Mouse (Mus musculus): ENCODE results near the gene Tmem184a.

Gene Tmem184a

DNA sequence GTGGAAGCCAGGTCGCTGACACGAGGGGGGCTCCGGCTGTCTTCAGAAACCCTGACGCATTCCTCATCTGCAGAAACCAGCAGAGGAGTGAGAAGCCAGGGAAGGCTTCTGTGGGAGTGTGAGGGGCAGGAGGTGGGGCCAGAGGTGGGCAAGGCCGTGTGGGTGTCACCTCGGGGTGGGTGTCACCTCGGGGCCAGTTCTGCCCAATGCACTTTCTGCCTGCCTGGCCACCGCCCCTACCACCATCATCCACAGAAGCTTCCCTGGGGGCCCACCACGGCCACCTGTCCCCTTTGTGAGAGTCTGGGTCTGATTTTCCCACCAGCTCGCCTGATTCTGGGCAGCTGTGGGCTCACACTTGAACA, 6.6 kb downstream of the Tmem184a start:
- no peak for DNase-seq (ENCODE audit: low spot score)

DNA sequence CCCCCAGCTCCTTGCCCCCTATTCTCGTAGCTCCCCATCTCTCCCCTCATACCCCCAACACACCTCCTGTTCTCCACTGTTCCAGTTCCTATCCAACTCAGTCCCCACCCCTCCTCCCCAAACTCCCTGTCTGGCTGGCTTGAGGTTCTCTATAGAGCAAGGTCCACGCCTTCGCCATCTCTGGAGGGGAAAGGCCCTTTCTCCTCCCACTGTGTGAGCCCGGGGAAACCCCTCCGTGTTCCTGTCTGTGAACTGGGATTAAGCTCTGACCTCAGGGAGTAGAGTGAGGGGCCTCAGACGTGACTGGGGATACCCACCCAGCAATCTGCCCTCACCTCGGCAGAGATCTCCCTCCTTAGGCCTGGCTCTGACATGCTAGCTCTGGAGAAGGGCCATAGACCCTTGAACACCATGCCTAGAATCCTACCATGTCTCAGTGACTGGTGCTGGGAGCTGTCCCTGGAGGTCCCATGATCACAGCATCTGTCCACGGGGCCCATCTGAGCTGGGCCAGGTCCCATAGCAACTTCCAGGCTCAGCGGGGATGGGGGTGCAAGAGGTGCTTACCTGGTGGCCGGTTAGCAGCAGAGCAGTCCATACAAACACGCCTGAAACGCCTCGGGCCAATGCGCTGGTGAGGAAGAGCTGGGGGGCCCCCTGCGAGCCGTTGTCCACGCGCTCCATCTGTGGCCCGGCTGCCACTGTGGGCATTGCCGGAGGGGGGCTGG, 7.2 kb downstream of the Tmem184a start:
- no peak for DNase-seq (ENCODE audit: low spot score)

DNA sequence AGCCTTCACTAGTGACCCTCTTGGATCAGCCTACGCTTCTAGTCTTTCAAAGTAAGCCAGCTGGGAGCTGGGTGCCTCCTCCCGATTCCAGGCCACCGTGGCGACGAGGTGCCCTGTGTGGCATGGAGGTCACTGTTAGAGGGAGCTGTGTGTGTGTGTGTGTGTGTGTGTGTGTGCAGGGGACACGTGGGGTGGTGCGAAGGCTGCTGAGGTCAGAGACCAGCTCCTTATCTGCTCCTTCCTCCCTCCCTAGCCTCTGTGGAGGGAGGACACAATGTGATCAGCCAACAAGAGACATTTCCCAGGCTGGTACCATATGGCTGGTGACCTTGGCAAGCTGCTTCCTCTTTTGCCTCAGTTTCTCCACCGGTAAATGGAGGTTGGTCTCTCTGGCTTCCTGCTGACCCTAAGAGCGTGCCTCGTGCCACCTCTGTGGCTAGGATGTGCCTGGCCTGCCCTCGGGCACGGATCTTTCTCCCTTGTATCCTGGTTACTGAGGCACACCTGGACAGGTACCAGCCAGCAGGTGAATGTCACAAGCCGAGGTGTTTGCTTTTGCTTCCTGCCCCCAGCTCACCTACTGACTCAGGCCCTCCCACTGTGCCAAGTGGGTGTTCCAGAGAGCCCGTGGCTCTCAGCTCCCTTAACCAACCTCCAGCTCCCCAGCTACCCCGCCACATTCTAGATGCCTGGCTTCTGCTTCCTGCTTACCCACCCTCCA, 7.9 kb downstream of the Tmem184a start:
- no peak for DNase-seq (ENCODE audit: low spot score)

DNA sequence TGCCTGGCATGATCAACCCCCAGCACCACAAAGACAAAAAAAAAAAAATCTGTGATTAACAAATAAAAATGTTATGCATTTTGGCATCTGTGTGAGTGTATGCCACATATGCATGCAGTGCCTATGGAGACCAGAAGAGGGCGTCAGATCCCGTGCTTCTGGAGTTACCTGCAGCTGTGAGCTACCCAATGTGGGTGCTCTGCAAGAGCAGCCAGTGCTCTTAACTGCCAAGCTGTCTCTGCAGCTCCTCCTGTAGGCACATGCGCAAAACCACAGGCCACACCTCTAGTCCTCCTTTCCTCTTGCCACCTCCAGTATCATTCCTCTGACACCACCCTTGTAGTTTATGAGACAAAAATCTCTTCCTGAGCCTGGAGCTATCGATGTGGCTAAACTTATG, 10.3 kb downstream of the Tmem184a start:
- DNase-seq (ENCODE audit: low spot score), result no peak

DNA sequence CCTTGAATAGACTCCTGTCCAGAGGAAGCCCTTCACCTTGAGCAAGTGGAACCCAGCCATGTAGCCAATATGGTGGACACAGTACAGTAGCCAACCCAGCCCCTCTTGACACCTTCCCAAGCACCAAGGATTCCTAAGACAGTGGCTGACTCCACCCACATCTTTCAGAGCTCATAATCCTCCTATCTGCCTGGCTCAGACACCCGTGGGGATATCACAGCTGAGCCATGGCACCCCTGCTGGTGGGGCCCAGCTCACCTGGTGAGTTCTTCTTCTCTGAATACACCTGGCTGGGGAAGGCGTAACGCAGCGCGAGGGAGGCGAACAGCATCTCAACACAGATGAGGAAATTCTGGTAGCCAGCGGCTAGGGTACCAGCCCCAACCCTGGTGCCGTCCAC, 13.8 kb downstream of the Tmem184a start:
- no peak for DNase-seq (ENCODE audit: low spot score)

DNA sequence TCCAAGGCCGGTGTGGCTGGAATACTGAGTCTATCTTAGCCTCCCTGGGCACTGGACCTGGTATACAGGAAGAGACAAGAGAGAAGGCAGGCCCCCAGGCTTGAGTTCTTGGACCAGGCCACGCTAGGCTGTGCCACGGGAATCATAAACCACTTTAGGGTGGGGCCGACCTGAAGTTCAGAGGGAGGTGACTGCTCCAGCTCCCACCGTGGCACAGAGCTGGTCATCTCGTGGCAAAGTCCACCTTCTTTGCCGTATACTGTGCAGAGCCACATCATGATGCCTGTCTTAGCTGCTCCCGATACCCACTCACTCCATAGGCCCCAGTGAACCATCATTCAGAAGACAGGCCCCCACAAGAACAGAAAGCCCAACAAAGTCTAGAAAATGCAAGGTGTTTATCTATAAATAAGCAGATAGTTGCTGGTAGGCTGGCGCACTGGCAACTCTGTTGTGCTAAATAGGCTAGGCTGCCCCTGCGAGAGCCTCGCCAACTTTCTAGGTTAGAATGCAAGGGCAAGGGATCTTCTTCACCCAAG, 15.1 kb downstream of the Tmem184a start:
- no peak for DNase-seq (ENCODE audit: low spot score)

DNA sequence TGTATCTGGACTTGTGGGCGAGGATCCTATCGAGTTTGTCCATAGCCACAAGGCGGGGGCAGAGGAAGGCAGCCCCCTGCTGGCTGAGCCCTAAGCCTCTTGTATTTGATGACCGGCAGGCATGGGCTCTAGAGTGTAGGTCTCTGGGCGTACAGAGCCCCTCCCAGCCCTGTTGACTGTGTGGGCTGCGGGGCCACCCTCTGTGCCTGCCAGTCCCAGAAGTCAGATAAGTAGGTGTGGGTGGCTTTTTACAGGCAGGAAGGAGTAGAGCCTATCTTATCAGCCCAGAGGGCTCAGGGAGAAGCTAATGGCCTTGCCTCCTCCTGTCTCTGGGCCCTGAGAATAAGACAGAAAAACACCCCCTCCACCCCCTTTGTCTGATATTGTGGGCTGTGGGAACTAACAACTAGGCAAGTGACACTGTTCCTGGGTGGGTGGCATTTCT, 15.6 kb downstream of the Tmem184a start:
- no peak for DNase-seq (ENCODE audit: low spot score)

DNA sequence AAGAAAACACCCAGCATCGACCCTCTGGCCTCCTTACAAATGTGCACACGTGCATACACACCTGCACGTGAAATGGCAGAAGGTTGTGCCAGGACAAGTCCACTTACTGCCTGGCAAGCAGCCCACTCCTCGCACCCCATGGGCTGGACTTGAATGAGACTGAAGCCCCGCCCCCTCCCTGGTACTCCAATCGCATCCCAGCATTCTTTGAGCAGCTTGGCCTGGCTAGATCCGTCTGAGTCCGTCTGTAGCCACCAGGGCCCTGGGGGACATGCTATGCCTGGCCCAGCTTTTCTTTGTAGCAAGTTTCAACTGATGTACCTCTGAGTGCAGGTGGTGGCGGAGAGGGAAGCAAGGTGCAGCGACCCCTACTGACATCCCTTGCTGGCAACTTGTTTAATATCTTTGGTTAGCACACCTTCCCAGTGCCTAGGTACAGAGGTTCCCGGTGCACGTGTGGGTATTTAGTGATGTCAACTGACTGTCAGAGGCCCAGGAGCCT, 16.1 kb downstream of the Tmem184a start:
- peak; percentile 79 for DNase-seq (ENCODE audit: low spot score)

DNA sequence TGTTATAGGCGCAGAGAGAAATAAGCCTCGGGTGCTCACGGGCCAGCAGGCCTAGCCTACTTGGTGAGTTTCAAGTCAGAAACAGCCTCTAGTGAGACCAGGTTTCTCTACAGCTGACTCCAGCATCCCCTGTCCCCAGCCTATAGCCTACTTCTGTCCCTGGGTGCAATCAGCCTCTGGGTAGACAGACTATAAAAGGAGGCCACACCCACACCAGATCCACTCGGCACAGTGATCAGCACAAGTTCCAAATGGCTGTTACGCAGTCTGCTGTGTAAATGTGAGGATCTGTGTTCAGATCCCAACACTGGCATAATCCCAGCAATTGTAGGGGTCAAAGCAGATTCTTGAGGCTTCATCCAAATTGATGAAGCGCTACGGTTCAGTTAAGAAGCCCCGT, 16.6 kb downstream of the Tmem184a start:
- DNase-seq (ENCODE audit: low spot score), result no peak

DNA sequence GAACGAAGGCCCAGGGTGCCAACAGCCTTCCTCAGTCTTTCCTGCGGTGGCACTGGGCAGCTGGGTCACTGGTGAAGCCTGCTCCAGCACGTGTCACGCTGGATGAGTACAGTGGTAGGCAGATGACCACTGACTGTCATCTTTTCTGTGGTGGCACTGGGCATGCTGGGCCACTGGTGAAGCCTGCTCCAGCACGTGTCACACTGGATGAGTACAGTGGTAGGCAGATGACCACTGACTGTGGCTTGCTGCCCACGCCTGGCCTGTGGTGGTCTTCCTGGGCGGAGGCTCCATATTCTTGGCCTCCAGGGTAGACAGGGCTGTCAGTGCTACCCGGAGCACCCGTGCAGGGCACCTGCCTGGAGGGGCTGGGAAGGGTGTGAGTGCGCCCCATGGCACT, 17.8 kb downstream of the Tmem184a start:
- no peak for DNase-seq (ENCODE audit: low spot score)

DNA sequence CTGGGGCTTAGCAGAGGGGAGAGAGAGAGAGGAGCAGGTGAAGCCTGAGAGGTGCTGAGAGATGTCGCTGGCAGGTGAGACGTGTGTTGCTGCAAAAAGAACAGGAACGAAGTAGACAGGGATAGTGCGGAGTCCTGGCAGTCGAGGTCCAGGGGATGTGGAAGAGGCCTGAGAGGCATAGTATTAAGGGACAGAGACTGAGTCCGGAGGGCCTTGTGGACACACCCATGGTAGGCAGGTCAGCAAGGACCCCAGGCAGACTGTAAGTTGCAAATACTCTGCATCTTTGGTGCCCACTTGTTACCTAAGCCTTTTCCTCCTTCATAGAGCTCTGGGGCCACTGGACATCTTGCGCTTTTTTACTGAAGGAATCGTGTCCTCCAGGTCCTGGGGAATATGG, 18.5 kb downstream of the Tmem184a start:
- no peak for DNase-seq (ENCODE audit: low spot score)

DNA sequence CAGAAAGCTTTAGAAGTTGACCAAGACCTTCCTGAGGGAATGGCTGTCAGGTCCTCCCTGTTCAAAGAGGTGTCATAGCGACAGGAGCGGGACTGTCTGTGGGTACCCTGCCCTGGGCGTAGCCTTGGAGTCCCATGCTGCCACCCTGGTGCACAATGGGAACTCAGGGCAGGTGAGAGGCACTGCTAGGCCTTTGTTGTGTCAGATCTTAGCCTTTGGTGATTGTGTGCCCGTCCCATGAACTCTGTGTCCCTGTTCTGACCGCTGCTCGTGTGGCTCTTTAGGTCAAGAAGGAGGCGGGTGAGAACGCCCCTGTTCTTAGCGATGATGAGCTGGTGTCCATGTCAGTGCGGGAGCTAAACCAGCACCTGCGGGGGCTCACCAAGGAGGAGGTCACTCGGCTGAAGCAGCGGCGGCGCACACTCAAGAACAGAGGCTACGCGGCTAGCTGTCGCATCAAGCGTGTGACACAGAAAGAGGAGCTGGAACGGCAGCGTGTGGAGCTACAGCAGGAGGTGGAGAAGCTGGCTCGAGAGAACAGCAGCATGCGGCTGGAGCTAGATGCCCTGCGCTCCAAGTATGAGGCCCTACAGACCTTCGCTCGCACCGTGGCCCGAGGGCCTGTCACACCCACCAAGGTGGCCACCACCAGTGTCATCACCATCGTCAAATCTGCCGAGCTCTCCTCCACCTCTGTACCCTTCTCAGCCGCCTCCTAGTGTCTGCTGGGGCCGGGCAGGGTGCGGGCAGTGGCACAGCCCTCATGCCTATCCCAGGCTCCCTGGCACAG, 19.7 kb downstream of the Tmem184a start:
- no peak for DNase-seq (ENCODE audit: low spot score)

DNA sequence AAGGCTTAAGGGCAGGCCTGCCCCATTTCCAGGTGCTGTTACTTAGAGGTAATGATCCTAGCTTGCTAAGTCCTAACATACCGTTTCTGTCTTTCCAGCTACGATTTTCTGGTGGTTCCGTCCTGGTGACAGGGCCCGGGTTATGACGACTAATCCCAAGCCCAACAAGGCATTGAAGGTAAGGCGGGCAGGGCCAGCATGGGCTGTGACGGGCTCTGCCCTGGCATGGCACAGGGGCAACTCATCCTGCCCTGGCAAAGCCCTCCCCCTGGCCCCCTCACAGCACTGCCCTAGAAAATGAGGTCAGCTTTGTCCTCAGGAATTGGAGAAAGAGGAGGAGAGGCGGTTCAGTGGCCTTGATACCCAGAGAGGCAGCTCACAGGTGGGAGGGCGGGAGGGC, 20.7 kb downstream of the Tmem184a start:
- no peak for DNase-seq (ENCODE audit: low spot score)

DNA sequence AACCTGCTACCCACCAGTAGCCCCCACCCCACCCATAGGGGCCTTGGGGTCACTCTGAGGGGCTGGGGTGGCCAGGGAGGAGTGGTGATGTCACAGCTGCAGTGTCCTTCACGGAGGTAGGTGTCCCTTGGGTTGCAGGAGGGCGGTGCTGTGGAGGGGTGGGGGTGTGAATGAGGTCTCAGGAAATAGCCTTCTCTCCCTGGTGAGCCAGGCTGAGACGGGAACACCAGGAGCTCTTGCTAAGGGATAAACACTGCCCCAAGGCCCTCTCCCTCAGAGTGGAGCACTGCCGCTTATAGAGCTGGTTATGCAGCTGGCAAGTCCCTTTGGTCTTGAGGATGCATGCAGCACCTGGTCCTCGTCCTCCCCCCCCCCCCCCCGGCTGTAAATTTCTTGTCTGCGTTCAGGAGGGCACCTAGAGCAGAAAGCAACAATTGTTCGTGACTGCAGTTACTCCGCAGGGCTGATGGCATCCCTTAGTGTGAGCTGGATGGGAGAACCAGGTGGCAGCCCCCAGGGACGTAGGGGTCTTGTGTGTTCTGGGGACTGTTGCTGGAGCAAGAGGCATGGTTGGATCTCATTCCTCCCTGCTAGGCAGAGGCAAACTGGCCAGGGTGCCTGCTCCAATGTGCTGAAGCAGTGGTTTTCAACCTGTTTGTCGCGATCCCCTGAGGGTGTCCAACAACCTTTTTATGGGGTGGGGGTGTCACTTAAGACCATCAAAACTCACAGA, 21.4 kb downstream of the Tmem184a start:
- no peak for DNase-seq (ENCODE audit: low spot score)

DNA sequence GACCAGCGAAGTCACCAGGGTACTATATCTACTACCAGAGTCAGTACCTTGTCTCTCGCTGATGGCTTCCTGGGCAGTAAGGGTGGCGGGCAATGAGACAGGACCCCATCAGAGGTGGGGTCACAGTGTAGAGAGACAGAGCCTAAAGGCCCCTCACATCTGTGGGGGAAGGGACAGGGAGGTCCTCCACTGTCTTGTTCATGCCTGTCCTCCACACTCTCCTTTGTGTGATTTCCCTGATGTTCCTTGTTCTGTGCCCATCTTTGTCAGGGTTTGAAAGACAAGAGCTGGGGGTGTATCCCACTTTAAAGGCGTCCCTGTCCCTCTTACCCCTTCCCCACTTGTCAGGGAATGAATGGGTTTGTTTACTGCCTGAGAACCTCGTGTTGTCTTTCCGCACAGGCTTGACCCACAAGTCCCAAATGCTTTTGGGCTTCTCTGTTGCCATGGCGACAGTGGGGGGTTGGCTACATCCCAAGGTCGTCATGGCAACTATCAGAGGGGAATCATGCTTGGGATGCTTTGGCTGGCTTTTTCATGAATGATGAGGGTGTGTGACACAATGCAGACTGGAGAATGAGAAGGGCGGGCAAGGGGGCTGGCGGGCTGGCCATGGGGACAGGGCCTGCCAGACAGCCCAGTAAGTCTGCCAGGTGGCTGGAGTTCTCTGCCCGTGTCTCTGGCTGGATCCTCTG, 22.1 kb downstream of the Tmem184a start:
- peak; percentile 92 for DNase-seq (ENCODE audit: low spot score)

DNA sequence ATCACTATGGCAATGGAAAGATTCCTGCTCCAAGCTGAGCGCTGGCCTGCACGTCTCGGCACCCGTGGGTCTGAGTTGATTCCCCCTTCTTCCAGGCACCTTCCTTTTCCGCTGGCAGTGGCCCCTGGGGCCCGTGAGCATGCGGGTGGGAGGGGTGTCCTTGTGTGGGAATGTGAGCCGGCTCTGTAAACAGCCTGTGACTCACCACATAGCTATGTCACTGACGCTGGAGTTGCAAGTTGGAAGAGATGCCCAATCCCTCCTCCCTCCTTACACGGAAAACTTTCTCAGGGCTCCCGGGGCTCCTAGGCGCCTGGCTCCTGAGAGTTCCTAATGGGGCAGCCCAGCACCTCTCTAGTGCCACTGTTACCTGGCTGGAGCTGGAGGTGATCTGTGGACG, 22.8 kb downstream of the Tmem184a start:
- DNase-seq (ENCODE audit: low spot score), result peak; percentile 48

DNA sequence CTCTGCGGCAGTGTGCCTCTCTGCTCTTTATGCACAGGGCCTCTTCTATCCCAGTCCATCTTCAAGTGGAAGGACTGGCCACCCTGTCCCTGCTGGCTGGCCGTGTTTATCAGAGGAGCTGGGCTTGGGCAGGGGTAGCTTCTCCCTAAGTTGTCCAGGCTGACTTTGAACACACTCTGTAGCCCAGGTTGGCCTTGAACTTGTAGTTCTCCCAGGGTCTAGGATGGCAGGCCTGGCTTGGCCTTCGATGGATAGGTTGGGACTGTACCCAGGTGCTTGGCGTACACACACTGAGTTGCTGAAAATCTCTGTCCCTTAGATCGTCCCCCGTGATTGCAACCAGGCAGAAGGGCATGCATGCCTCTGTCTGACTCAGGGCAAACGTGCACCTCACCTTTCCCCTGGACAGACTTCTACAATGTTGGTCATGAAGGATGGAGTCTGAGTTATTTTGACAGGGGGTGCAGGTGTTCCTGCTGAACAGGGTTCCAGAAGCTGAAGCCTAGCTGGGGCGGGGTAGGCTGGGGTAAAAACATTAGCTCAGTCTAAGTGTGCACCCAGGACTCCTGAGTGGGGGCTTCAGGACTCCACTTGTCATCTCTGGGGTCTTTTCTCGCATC, 23.6 kb downstream of the Tmem184a start:
- DNase-seq (ENCODE audit: low spot score), result no peak

DNA sequence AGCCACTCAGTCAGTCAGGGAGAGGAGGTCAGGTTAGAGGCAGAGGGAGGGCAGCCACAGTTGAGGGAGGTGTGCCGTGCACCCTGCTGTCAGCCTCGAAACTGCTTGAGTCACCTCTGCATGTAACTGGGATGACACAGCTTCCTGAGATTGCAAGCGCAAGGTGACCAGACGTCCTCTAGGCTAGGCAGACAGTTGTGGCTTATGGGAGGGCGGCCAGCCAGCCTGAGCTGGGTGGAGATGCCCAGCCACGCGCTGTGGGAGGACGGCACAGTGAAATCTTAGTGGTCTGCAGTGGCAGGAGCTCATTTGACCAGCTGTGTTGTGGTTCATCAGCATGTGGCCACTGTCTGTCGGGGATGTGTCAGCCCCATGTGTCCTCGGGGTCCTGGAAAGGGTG, 24.8 kb downstream of the Tmem184a start:
- no peak for DNase-seq (ENCODE audit: low spot score)

DNA sequence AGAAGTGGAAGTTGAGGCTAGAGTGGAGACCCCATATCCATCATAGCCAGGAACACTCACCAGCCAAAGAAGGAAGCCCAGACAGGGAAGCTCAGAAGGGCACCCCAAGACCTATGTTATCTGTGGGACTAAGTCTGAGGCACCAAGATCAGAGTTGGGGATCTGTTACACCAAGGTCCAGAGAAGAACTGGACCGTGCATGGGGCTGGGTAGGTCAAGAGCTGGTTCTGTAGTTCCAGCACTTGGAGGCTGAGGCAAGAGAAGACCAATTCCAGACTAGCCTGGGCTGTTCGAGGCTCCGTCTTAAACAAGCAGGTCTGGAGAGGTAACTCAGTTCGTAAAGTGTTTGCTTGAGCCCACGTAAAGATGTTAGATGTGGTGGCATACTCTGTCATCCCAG, 25.6 kb downstream of the Tmem184a start:
- no peak for DNase-seq (ENCODE audit: low spot score)

DNA sequence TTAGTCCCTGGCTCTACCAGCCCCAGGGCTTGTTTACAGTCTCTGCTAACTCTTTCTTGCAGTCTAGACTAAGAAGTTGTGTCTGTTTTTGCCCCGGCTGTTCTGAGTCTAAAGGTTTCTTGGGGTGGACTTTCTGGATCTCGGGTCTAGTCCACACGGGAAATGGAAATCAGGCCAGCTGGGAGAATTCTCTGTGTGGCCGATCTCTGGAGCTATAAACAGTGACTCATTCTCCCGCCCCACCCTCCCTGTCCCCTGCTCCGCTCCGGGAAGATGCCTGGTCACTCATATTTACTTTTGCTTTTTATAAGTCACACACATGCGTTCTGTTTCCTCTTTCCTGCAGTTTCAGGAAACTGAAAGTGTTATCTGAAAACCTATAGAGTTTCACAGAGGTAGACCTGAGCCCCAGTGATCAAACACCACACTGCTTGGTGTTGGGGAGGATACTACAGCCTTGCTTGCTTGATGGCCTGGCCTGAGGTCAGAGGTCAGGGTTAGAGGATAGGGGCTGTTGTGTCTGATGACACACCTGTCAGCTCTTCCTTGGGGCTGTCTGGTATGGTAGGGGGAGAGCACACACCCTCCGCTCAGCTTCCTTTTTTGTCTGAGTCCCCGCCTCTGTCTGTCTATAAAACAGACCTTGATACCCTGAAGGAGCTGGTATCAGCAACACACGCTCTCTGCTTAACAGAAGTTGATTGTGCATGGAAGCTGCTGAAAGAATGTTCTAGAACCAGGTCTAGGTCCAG, 26.2 kb downstream of the Tmem184a start:
- no peak for DNase-seq (ENCODE audit: low spot score)

Data from retina, embryonic 14.5 days (tissue).